Mouse (Mus musculus) lung, postnatal 0 days (tissue): ENCODE measurements around the gene 0610009B22Rik.

Experiments
- CTCF ChIP-seq: IDR thresholded peaks from 2 replicates; pipeline ENCODE4 v1.5.1; 2016; ENCODE audit warnings: antibody characterized with exemption, mild to moderate bottlenecking
- EP300 ChIP-seq: IDR thresholded peaks from 2 replicates; pipeline ENCODE4 v1.6.1; 2016; ENCODE audit warnings: antibody characterized with exemption, mild to moderate bottlenecking, control low read depth

DNA sequence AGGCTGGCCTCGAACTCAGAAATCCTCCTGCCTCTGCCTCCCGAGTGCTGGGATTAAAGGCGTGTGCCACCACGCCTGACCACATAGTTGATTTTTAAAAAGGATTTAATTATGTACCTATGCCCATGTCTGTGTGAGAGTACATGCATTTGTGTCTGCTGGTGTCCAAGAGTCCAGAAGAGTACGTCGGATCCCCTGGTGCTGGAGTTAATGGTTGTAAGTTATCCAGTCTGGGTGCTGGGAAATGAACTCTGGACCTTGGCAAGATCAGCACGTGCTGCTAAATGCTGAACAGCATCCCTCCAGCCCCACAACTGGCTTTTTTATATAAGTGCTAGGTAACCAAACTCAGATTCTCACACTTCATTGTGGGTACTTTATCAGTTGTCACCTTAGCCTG lies 17.8 kb downstream of the 0610009B22Rik start:
- TF ChIP-seq CTCF: no peak
- no peak for TF ChIP-seq EP300
